Mouse (Mus musculus) lung, embryonic 14.5 days (tissue): ENCODE data around the gene Zyx. TPM values are rescaled to one million over a fixed set of nuclear protein-coding genes. Genes with fewer than 3 reads are reported as not detected.
A peak's percentile ranks its signal among the peaks of the same experiment; 100 is the strongest.

Experiments used
- ATAC-seq: fragments of 200-750 bp; cut with Nextera tagmentation; 2 replicates; pipeline ENCODE4 v1.8.0; 2017; ENCODE audit warnings: mild to moderate bottlenecking, moderate TSS enrichment, moderate library complexity; ENCODE audit not compliant: insufficient read depth
- DNase-seq: peaks from one replicate; pipeline ENCODE4 v3.0.0-alpha.2; 2015
- H3K27ac ChIP-seq: fragments of 300-500 bp; sonication (generic); 2 replicates; pipeline ENCODE4 v1.5.1; 2014; ENCODE audit warnings: low read depth, mild to moderate bottlenecking, moderate library complexity
- H3K27me3 ChIP-seq: fragments of 300-500 bp; sonication (generic); 2 replicates; pipeline ENCODE4 v1.6.1; 2014; ENCODE audit warnings: low read length, control low read depth; ENCODE audit not compliant: insufficient read depth
- H3K36me3 ChIP-seq: fragments of 300-500 bp; sonication (generic); 2 replicates; pipeline ENCODE4 v1.6.1; 2014; ENCODE audit warnings: control low read depth; ENCODE audit not compliant: insufficient read depth
- H3K4me1 ChIP-seq: fragments of 300-500 bp; sonication (generic); 2 replicates; pipeline ENCODE4 v1.6.1; 2014; ENCODE audit warnings: antibody characterized with exemption, control low read depth; ENCODE audit not compliant: insufficient read depth
- H3K4me2 ChIP-seq: fragments of 300-500 bp; sonication (generic); 2 replicates; pipeline ENCODE4 v1.6.1; 2014; ENCODE audit warnings: mild to moderate bottlenecking
- H3K4me3 ChIP-seq: fragments of 300-500 bp; sonication (generic); 2 replicates; pipeline ENCODE4 v1.5.1; 2014; ENCODE audit warnings: low read depth, low read length
- H3K9ac ChIP-seq: fragments of 300-500 bp; sonication (generic); 2 replicates; pipeline ENCODE4 v1.6.1; 2014
- H3K9me3 ChIP-seq: fragments of 300-500 bp; sonication (generic); 2 replicates; pipeline ENCODE4 v1.6.1; 2016; ENCODE audit warnings: low read depth, low read length, control low read depth
- CTCF ChIP-seq: IDR thresholded peaks from 2 replicates; pipeline ENCODE4 v1.5.1; 2016; ENCODE audit warnings: antibody characterized with exemption, low read depth
- WGBS: fragments of 180-500 bp; shearing (Covaris S2); extraction: QIAGEN DNeasy Blood & Tissue Kit; methylation state at CpG from one replicate; pipeline ENCODE4 v1.1.7; 2014; 5-methylcytosine and 5-hydroxymethylcytosine counted together
- polyA plus RNA-seq: library from polyadenylated mRNA; unstranded; fragments of >200 nt; fragmentation: Nextera tagmentation; extraction: Ambion mirVana; gene quantifications from 2 replicates; pipeline ENCODE4 v1.2.1, GENCODE M21; 2014

Gene Zyx
- polyA plus RNA-seq, 1 experiment from 2014 or later: 194 TPM

DNA sequence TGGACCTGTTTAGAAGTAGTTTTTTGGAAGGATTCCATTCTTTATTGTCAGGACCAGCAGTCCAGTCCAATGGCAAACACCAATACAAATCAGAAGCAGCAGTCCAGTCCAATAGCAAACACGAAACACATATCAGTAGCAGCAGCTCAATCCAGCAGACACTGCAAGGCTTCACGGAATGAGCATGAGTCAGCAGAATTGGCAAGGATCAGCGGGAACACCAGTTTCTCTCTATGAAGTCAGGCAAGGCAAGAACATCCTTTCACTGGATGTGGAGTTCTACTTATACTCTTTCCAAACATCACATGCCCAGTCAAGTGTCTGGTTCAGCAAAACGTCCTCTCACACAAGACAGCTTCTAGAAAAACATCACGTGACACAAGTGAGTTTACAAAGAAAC lies 9.4 kb upstream of the Zyx start:
- Histone ChIP-seq H3K4me2 (no peak overlapping the region), H3K27ac (no peak overlapping the region), H3K4me1 (no peaks in the 10 kb centered on the region), H3K9me3 (no peaks in the 10 kb centered on the region), H3K9ac (no peak overlapping the region), H3K4me3 (no peak overlapping the region), H3K36me3 (no peaks in the 10 kb centered on the region), H3K27me3 (no peaks in the 10 kb centered on the region)
- WGBS: 64% methylated on average over 5 of the region's 5 CpGs
- ATAC-seq (no peak), DNase-seq (no peak)
- no peak for TF ChIP-seq CTCF

DNA sequence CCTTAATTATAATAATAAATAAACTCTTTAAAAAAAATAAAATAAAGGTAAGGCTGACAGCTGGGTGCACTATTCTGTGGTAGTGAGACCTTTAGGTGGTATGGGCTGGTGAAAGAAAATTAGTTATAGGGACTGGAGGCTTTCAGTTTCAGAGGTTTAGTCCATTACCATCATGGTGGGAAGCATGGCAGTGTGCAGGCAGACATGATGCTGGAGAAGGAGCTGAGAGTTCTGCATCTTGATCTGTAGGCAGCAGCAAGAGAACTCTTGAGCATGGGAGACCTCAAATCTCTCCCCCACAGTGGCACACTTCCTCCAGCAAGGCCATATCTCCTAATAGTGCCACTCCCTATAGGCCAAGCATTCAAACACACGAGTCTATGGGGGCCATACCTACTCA lies 7.3 kb upstream of the Zyx start:
- Histone ChIP-seq H3K27ac (no peak overlapping the region), H3K9me3 (no peaks in the 10 kb centered on the region), H3K36me3 (no peaks in the 10 kb centered on the region), H3K4me2 (no peak overlapping the region), H3K4me3 (no peak overlapping the region), H3K4me1 (no peaks in the 10 kb centered on the region), H3K27me3 (no peaks in the 10 kb centered on the region), H3K9ac (no peak overlapping the region)
- DNase-seq: no peak
- no peak for ATAC-seq
- no peak for TF ChIP-seq CTCF
- WGBS: 58% methylated on average over 1 of the region's 1 CpGs

DNA sequence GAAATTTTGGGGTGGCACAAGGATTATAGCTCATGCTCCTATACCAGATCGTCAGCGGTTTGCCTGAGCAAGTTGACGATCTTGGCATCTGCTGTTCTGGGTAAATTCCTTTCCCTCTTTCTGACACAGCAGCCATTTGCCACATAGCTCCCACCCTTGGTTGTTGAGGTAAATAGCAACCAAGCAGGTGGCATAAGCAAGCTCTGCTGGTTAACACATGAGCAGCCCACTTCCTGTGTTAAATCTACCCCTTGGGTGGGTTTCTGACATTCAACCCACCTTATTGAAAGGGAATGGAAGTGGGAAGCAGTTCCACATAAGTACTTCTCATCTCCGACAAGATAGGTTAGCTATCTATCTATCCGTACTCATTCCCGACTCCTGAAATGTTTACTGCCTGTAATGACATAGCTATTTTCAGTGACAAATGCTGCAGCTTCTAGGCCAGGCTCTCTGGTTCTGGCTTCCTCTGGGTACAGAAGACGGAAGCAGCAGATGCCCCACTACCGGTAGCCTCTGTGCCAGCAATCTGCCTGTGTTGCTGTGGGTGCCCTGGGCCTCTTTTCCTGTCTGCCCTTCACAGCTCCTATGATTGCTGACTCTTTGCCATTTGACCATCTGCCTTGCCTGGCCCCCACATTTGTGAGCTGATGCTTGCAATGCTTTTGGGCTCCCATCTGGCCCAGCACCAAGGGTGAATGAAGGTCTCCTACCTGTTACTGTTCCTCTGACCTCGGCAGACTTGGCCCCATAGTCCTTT lies 5.9 kb upstream of the Zyx start:
- Histone ChIP-seq H3K4me2 (no peak overlapping the region), H3K36me3 (no peaks in the 10 kb centered on the region), H3K27ac (no peak overlapping the region), H3K9ac (no peak overlapping the region), H3K4me3 (no peak overlapping the region), H3K4me1 (no peaks in the 10 kb centered on the region), H3K27me3 (no peaks in the 10 kb centered on the region), H3K9me3 (no peaks in the 10 kb centered on the region)
- DNase-seq (no peak), ATAC-seq (no peak)
- 78% methylated on average over 9 of the region's 9 CpGs for WGBS
- no peak for TF ChIP-seq CTCF

DNA sequence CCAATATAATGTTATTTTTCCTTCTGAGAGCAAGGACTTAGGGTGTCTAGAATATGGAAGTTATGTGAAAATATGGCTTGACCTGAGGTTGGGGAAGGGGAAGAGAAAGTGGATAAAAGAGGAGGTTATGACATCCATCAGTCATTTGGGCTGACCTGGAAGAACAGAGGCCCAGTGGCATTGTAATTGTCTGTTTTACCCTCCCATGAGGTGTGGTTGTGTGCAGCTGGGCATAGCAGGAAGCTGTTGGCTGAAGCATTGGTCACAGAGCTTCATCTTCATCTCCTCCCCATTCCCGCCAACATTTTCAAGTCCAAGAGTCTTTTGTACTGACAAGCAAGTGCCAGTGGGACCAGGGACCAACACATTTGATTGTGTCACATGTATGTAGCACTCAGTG lies 5.2 kb upstream of the Zyx start:
- Histone ChIP-seq H3K4me2 (no peak overlapping the region), H3K4me3 (no peak overlapping the region), H3K36me3 (no peaks in the 10 kb centered on the region), H3K27me3 (no peaks in the 10 kb centered on the region), H3K4me1 (no peaks in the 10 kb centered on the region), H3K27ac (no peak overlapping the region), H3K9me3 (no peaks in the 10 kb centered on the region), H3K9ac (no peak overlapping the region)
- DNase-seq (no peak), ATAC-seq (no peak)
- no peak for TF ChIP-seq CTCF
- WGBS: 95% methylated on average over 1 of the region's 1 CpGs

DNA sequence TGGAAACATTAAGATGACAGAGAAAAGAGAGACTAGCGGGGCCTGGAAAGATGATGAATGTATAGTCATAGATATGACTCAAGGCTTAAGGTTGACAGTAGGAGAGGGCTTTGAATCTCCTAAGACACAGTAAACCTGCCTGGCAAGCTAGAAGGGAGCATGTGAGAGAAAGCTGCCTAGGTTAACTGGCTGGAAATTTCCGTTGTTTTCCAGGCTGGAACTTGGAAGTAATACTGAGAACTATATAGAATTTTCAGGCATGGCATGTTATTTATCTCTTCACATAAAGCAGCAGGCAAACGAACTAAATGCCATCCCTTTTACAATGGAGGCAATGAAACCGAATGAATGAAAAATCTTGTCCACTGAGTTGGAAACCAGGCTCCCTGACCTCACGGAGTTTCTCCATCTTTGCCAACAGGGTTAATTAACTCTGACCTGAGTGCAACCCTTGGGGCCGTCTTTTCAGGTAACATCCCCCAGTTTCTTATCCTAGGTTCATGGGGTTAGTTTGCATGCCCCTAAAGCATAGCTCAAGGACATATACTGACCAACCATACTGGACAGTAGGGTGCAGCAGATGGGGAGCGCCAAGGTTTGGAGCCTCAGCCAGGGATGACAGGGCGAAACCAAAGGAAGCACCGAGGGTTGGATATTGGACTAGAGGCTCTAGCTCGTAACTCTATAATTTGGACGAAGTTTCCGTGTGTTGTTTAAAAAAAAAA lies 987 bp upstream of the Zyx start:
- Histone ChIP-seq H3K4me2 (peak overlapping the region; percentile 85), H3K36me3 (peaks cover 24% of the 10 kb centered on the region), H3K4me1 (peaks cover 19% of the 10 kb centered on the region), H3K9ac (no peak overlapping the region; the same call in 1 of the 2 replicates), H3K27me3 (no peaks in the 10 kb centered on the region), H3K27ac (no peak overlapping the region), H3K4me3 (peak overlapping the region; percentile 85), H3K9me3 (no peaks in the 10 kb centered on the region)
- no peak for TF ChIP-seq CTCF
- 39% methylated on average over 12 of the region's 12 CpGs for WGBS
- DNase-seq (no peak), ATAC-seq (no peak)

DNA sequence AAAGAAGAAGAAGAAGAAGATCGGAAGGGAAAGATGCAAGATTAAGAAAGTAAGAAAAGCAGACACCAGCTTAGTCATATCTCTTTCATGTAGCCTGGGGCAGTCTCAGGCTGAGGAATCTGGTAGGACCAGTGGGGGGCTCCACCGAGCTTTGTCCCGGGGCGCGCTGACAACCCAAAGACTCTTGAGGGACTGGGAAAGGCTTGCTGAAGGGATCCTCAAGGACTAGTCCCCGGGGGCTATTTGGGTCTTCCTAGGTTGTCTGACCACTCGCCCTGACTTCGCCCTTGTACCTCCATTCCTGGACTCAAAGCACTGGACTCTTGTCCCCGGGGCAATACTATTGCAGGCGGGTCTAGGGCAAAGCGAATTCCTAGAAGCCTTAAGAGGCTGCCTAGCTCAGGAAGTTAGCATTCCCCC lies 414 bp upstream of the Zyx start:
- peak; percentile 89 for DNase-seq
- Histone ChIP-seq H3K27ac (peak overlapping the region; percentile 99), H3K4me2 (peak overlapping the region; percentile 85), H3K36me3 (peaks cover 27% of the 10 kb centered on the region), H3K4me1 (peaks cover 25% of the 10 kb centered on the region), H3K9ac (peak overlapping the region; percentile 92), H3K9me3 (no peaks in the 10 kb centered on the region), H3K27me3 (no peaks in the 10 kb centered on the region), H3K4me3 (peak overlapping the region; percentile 85)
- peak; percentile 61 for TF ChIP-seq CTCF
- ATAC-seq: peak; percentile 52
- WGBS: 0% methylated on average over 11 of the region's 11 CpGs
